Mouse (Mus musculus): ENCODE measurements around the gene Gm38431.
A peak's percentile ranks its signal among the peaks of the same experiment; 100 is the strongest.

Gm38431 gene

DNA sequence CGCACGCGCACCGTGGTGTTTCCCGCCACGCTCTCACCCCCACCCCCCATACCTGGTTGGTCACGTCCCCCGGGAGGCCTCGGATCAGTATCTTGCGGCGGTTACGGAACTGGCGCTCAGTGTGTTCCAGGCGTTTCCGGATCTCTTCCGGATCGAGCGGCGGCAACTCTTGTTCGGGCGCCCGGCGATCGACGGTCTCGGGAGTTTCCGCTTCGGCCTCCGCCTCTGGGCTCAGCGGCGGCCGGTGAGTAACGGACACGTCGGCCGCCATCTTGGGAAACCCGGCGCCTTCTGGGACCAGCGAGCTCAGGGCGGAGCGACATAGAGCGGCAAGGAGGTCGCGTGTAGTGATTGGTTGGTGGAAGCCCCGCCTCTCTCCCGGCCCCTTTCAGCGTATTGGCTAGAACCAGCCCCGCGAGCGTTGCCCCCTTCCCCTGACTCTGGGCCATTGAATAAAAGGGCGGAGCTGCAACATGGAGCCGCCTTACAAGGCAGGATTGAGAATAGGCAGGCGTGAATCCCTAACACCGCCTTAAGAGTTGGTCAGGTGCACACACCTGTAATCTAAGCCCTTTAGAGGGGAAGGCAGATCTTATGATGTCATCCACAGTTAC is at the start of gene Gm38431, which contains the start of gene Raver1:
Gene Gm38431 (minus strand): TSS at position 291 of the 614 bp plus-strand sequence.
Gene Raver1 (minus strand): TSS at position 302 of the 614 bp plus-strand sequence.
- DNase-seq (ENCODE audit: low spot score in 2 of 2): peak; percentile 97 to 98

GRCm38 (mm10) chr9:21138386-21138785 is 46.6 kb upstream of the Gm38431 start:
- DNase-seq (ENCODE audit: low spot score in 2 of 2): no peak

DNA sequence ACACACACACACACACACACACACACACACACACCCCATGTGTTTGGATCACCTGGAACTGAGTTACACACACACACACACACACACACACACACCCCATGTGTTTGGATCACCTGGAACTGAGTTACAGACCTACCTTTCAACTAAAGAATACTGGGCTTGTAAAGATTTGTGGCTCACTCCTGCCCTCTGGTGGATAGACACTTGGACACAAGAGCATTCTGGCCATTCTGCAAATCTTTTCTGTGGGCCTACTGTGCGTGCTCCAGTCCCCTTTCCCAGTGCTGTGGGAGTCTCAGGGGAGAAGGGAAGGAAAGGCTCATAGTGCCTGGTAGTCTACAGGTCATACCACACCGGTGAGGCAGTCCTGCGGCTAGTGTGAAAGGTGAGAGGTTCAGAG is 45.4 kb upstream of the Gm38431 start:
- DNase-seq (ENCODE audit: low spot score in 2 of 2): peak; percentile 33 to 66

DNA sequence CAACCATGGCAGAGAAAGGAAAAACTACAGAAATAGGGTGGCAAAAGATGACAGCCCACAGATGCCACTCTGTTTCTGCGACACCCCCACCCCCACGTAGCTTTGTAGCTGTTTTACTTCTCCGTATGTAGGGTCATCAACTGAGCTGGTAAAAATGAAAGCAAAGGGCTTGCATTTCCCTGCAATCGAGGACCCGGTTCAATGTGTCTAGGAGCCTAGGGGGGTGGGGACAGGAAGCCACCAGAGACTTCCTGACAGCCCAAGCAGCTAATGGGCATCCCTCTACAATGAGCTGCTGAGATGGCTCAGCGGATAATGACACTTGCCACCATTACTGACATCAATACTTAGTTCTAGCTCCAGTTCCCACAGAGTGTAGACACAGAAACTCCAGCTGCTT is 44.6 kb upstream of the Gm38431 start:
- DNase-seq (ENCODE audit: low spot score in 2 of 2): no peak

GRCm38 (mm10) chr9:21135941-21136381 is 44.2 kb upstream of the Gm38431 start:
- DNase-seq (ENCODE audit: low spot score in 2 of 2): no peak

GRCm38 (mm10) chr9:21135329-21135890 is 43.6 kb upstream of the Gm38431 start:
- no peak for DNase-seq (ENCODE audit: low spot score in 2 of 2)

- no peak for DNase-seq (ENCODE audit: low spot score in 2 of 2)
These were observed 43.0 kb upstream of the Gm38431 start for GRCm38 (mm10) chr9:21134595-21135328.

DNA sequence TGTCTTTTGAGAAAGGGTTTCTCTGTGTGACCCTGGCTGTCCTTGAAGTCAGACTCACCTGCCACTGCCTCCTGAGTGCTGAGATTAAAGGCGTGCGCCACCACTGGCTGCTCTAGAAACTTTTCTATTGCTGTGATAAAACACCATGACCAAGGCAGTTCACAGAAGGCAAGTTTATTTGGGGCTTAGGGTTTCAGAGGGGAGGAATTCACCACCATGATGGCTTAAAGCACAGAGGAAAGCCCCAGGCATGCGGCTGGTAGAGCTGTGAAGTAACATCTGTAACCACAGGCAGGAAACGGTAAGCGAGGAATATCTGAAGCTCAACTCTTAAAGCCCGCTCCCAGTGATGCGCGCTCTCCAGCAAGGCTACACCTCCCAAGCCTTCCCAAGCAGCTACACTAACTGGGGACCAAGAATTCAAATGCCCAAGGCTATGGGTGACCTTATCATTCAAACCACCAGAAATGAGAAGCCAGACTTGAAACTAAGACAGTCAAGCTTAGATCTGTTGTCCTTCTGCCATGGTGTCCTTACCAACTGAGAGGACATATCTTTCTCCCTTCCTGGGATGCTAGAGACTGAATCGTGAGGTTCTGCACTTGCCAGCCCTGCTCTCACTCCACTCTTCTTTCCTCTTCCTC is 41.4 kb upstream of the Gm38431 start:
- no peak for DNase-seq (ENCODE audit: low spot score in 2 of 2)

- no peak for DNase-seq (ENCODE audit: low spot score in 2 of 2)
These were observed 40.4 kb upstream of the Gm38431 start for GRCm38 (mm10) chr9:21132102-21132775.

- peak; percentile 90 to 96 for DNase-seq (ENCODE audit: low spot score in 2 of 2)
These were observed 39.5 kb upstream of the Gm38431 start, which contains the start of gene Tyk2 for GRCm38 (mm10) chr9:21131059-21131956. Gene Tyk2, minus strand, starts transcription at chr9:21131243.

DNA sequence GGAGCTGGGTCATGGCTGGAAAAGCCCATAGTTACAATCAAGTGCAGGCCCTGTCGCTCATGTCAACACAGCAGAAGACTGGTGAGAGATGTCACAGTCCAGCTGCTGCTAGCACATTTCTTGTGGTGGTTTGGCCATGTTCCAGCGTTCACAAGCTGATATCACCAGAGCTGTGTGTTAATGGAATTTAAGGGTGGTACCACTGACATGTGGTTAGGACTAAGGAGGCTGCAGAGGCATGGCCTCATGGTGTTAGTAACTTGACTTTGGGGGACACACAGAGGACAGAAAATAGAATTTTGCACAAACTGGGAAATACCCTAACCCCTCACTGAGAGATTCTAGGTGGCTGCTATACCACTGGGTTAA is 34.4 kb upstream of the Gm38431 start:
- DNase-seq (ENCODE audit: low spot score in 2 of 2): no peak

GRCm38 (mm10) chr9:21125502-21126258 is 33.9 kb upstream of the Gm38431 start:
- no peak for DNase-seq (ENCODE audit: low spot score in 2 of 2)

DNA sequence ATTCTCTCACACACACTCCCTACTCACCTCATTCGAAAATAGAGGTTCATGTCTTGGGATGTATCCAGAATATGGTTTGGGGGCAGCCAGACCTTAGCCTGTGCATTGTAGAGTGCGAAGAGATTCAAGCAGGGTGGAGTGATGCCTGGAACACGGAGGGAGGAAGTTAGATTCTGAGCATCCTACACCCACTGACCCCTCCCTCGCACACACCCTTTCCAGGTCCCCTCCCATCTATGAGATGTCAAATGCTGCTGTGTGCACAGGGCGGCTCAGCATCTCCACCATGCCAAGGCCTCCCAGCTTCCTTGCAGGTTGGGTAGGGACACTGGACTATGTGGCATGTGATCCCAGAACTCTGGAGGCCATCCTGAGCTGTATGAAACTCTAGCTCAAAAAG is 33.0 kb upstream of the Gm38431 start:
- DNase-seq (ENCODE audit: low spot score in 2 of 2): no peak

- no peak for DNase-seq (ENCODE audit: low spot score in 2 of 2)
These were observed 29.7 kb upstream of the Gm38431 start for GRCm38 (mm10) chr9:21121483-21121882.

DNA sequence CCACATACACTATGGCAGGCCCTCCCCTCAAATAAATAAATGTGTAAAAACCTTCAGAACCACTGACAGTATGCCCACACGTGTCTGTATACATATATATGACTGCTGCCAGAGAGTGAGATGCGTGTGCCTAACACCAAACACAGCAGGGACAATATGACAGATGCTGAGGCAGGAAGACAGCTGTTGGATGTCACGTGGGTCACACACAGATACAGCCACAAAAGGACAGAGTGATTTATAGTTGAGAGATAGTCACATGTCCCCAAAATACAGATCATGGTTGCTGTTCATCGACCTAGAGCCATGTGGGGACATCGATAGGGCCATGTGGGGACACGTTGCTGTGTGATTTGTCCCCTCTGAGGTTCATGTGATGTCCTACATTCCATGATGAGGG is 25.3 kb upstream of the Gm38431 start:
- no peak for DNase-seq (ENCODE audit: low spot score in 2 of 2)

- no peak for DNase-seq (ENCODE audit: low spot score in 2 of 2)
These were observed 23.3 kb upstream of the Gm38431 start for GRCm38 (mm10) chr9:21115105-21115504.

DNA sequence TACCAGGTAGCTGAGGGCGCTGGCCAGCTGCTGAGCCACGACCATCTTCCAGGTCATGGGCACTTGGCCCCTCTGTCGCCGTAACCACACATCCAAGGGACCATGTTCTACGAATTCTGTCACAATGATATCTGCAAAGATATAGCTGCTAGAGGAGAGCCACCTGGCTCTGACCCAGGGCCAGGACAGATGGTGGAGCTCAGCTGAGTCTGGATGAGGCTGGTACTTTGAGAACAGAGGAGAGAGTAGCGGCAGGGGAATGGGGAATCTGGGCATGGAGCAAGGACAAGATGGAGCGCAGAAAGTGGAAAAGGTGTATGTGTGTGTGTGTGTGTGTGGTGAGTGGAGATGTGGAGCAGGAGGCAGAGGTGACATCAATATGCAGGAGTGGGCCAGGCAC is 22.4 kb upstream of the Gm38431 start:
- DNase-seq (ENCODE audit: low spot score in 2 of 2): no peak

DNA sequence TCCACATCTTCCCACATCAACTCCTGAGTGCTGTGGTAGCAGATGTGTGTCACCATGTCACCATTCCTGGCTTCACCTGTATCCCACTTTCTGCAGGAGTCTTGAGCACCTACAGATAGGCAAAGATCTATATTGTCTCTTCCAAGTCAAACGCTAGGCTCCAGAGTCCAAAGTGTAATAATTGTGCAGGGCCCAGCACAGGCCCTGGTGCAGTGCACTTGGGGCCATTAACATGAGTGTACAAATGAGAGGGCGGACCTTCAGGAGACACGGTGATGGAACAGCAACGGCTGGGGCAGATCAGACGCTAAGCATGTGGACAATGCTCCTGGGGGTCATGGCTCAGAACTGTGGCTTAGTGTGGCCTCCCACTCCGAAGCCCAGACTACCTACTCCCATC is 22.0 kb upstream of the Gm38431 start:
- DNase-seq (ENCODE audit: low spot score in 2 of 2): no peak

DNA sequence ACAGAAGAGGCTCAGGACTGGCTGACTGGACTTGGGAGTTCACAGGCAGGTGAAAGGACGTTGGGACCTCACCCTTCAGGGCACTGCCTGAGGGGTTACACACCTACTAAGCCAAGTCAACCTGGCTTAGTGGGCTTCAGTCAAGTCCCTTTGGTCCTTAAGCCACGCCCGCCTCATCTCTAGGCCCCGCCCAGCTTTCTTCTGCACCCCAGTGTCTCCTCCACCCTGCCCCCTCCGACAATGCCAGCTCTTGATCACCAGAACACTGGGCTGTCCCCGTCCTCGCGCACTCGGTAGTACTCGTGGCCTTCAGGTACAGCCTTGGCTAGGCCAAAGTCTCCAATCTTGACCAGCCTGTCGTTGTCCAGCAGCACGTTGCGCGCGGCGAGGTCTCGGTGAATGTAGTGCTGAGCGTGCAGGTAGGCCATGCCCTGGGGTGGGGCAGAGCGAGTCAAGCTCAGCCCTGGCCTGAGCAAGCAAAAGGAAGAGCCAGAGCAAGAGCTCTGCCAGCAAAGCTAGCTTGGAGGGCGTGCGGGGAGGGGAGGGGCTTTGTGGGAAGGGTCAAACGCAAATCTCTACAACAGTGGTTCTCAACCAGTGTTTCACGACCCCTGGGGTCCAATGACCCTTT is 15.9 kb upstream of the Gm38431 start:
- DNase-seq (ENCODE audit: low spot score in 2 of 2): no peak
